Mouse (Mus musculus) intestine, embryonic 15.5 days (tissue): ENCODE data around the gene Nmnat3. TPM values are rescaled to one million over a fixed set of nuclear protein-coding genes. Genes with fewer than 3 reads are reported as not detected.
A peak's percentile ranks its signal among the peaks of the same experiment; 100 is the strongest.

Experiments
- ATAC-seq: fragments of 200-750 bp; cut with Nextera tagmentation; 2 replicates; pipeline ENCODE4 v1.8.0; 2017; ENCODE audit warnings: moderate TSS enrichment, moderate library complexity
- H3K27ac ChIP-seq: fragments of 300-500 bp; sonication (generic); 2 replicates; pipeline ENCODE4 v1.5.1; 2015; ENCODE audit warnings: mild to moderate bottlenecking, inconsistent platforms
- H3K27me3 ChIP-seq: fragments of 300-500 bp; sonication (generic); replicated peaks from 2 replicates; pipeline ENCODE4 v1.6.1; 2015; ENCODE audit warnings: inconsistent platforms
- H3K36me3 ChIP-seq: fragments of 300-500 bp; sonication (generic); 2 replicates; pipeline ENCODE4 v1.6.1; 2015; ENCODE audit warnings: inconsistent platforms
- H3K4me1 ChIP-seq: fragments of 300-500 bp; sonication (generic); replicated peaks from 2 replicates; pipeline ENCODE4 v1.6.1; 2015; ENCODE audit warnings: inconsistent platforms
- H3K4me2 ChIP-seq: fragments of 300-500 bp; sonication (generic); replicated peaks from 2 replicates; pipeline ENCODE4 v1.6.1; 2015; ENCODE audit warnings: mild to moderate bottlenecking, inconsistent platforms
- H3K4me3 ChIP-seq: fragments of 300-500 bp; sonication (generic); replicated peaks from 2 replicates; pipeline ENCODE4 v1.5.1; 2015; ENCODE audit warnings: inconsistent platforms
- H3K9ac ChIP-seq: fragments of 300-500 bp; sonication (generic); 2 replicates; pipeline ENCODE4 v1.6.1; 2015; ENCODE audit warnings: inconsistent platforms
- H3K9me3 ChIP-seq: fragments of 300-500 bp; sonication (generic); 2 replicates; pipeline ENCODE4 v1.6.1; 2016; ENCODE audit warnings: inconsistent platforms
- WGBS: fragments of 180-500 bp; shearing (Covaris S2); methylation state at CpG from one replicate; pipeline ENCODE4 v1.1.7; 2015; 5-methylcytosine and 5-hydroxymethylcytosine counted together
- polyA plus RNA-seq: library from polyadenylated mRNA; unstranded; fragments of >200 nt; fragmentation: Nextera tagmentation; extraction: Ambion mirVana; gene quantifications from 2 replicates; pipeline ENCODE4 v1.2.1, GENCODE M21; 2015

The Nmnat3 gene
- polyA plus RNA-seq, 1 experiment from 2014 or later: 15.1 TPM

DNA sequence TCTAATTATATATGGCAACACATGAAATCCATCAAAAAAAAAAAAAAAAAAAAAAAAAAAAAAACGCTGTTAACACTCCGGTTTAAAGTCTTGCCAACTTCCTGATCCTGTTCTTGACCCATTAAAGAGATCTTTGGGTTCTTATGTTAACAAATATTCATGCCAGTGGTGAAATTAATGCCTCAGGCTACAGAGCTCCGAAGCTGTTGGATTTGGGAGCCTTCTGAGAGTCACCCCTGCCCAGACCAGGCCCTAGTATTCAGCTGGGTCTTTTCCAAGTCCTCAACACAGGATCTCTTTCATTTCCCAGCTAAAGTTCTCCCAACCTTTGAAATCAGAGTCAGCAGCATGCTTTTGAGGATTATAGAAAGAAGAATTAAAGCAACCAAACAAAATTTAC is 143.3 kb downstream of the Nmnat3 start:
- 33% methylated on average over 3 of the region's 3 CpGs for WGBS
- no peak overlapping the region for H3K27ac ChIP-seq
- no peaks in the 10 kb centered on the region for H3K36me3 ChIP-seq
- peaks cover 55% of the 10 kb centered on the region for H3K4me1 ChIP-seq
- no peaks in the 10 kb centered on the region for H3K9me3 ChIP-seq
- ATAC-seq: no peak
- H3K4me3 ChIP-seq: no peak overlapping the region
- no peaks in the 10 kb centered on the region for H3K27me3 ChIP-seq
- H3K9ac ChIP-seq: no peak overlapping the region
- no peak overlapping the region for H3K4me2 ChIP-seq

DNA sequence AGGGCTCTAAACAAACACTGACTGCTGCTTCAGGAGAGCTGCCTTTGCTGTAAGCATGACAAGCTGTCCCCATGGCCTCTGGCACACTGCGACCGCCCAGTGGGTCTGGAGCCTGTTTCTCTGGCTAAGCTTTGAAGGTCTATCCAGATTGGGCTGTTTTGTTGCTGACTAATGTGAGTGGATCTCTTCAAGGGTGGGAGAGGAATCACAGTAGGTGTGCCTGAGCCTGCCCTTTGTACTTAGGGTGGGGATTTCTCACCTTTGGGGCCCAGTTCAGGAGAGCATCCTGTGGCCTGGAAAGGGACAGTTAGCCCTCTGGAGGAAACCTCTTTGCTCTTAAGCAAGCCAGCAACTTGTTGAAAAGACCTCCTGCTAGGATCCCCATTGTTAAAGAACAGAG is 145.8 kb downstream of the Nmnat3 start:
- Histone ChIP-seq H3K4me2 (peak overlapping the region; percentile 17; the same call in 1 of the 2 replicates), H3K4me1 (peaks cover 33% of the 10 kb centered on the region)
- ATAC-seq: peak; percentile 86

DNA sequence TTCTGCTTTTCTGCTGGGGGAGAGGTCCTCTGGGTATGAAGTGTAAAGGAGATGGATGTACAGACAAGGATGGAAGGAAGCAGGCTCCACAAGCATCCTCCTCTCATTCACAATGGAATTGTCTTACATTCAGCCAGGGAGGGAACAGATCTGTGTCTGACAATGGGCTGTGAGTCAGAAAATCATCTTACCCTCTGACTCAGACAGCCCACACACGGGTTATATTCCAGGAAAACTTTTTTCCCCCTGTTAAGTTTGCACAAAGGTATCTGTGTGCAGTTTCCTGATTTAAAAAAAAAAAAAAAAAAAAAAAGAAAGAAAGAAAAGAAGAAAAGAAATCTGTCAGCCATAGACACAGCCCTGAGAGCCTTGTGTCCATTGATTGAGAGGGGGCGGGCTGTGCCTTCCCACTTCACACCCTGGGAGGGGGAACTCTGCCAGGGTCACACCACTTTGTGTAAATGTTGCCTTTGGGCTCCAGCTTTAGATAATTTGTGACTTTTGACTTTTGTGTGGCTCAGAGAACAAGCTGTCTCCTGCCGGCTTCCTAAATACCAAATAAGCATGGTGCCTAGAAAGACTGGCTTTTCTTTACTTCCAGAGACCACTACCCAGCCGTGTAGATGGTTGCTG is 146.8 kb downstream of the Nmnat3 start:
- H3K27ac ChIP-seq: no peak overlapping the region
- H3K36me3 ChIP-seq: no peaks in the 10 kb centered on the region
- no peak overlapping the region for H3K4me2 ChIP-seq
- H3K9ac ChIP-seq: no peak overlapping the region
- no peak for ATAC-seq
- H3K9me3 ChIP-seq: no peaks in the 10 kb centered on the region
- 39% methylated on average over 4 of the region's 4 CpGs for WGBS
- H3K4me3 ChIP-seq: no peak overlapping the region
- H3K27me3 ChIP-seq: no peaks in the 10 kb centered on the region
- peaks cover 23% of the 10 kb centered on the region for H3K4me1 ChIP-seq

More for the DNA sequence above, 145.8 kb downstream of the Nmnat3 start:
- Histone ChIP-seq H3K9me3 (no peaks in the 10 kb centered on the region), H3K4me3 (no peak overlapping the region), H3K27ac (peak overlapping the region; percentile 69), H3K9ac (0 out of 2 replicates have a peak overlapping the region, but pooled peaks have one; percentile 26), H3K36me3 (no peaks in the 10 kb centered on the region), H3K27me3 (no peaks in the 10 kb centered on the region)
- WGBS: 48% methylated on average over 2 of the region's 2 CpGs

DNA sequence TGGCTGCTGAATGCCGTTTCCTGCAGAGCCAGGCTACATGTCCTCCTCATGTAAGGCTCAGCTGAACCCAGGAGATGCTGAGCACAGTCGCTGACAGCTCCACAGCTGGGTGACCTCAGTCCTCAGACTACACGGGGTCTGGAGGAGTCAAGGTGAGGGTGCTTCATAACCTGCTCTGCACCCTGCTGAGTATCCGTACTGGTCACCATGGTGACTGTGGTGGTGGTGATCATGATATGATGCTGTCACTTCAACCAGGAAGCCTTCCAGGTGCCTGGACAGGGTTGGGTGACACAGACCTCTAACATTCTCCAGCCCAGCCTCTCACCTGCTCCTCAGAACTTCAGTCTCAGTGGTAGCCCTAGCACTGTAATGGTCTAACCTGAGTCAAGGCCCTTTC is 150.6 kb downstream of the Nmnat3 start:
- WGBS: 78% methylated on average over 4 of the region's 4 CpGs
- H3K4me3 ChIP-seq: no peak overlapping the region
- H3K9ac ChIP-seq: no peak overlapping the region
- H3K36me3 ChIP-seq: no peaks in the 10 kb centered on the region
- H3K4me2 ChIP-seq: no peak overlapping the region
- H3K27me3 ChIP-seq: no peaks in the 10 kb centered on the region
- H3K4me1 ChIP-seq: peaks cover 11% of the 10 kb centered on the region; the same call in 1 of the 2 replicates
- H3K9me3 ChIP-seq: no peaks in the 10 kb centered on the region
- no peak for ATAC-seq
- no peak overlapping the region for H3K27ac ChIP-seq

DNA sequence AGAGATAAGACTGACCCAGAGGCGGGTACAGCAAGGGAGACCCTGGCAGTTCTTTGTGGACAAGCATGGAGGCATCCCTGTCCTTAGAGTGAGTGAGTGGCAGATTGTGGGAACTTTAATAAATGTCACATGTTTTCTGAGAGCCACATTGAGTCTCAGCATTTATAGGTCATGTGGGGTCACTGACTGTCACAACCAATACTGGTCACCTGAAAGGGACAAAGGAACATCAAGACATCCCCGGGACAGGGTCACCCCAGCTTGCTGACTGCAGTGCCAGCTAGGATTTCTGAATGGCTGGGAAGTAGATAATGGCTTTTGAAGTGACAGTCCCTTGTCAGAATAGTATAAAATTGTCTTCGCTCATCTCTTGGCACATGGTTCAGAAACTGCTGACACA is 151.9 kb downstream of the Nmnat3 start:
- H3K4me1 ChIP-seq: no peaks in the 10 kb centered on the region
- 77% methylated on average over 3 of the region's 3 CpGs for WGBS
- H3K27me3 ChIP-seq: no peaks in the 10 kb centered on the region
- H3K9me3 ChIP-seq: no peaks in the 10 kb centered on the region
- no peak overlapping the region for H3K9ac ChIP-seq
- no peak for ATAC-seq
- no peak overlapping the region for H3K4me2 ChIP-seq
- H3K27ac ChIP-seq: no peak overlapping the region
- H3K4me3 ChIP-seq: no peak overlapping the region
- H3K36me3 ChIP-seq: no peaks in the 10 kb centered on the region

DNA sequence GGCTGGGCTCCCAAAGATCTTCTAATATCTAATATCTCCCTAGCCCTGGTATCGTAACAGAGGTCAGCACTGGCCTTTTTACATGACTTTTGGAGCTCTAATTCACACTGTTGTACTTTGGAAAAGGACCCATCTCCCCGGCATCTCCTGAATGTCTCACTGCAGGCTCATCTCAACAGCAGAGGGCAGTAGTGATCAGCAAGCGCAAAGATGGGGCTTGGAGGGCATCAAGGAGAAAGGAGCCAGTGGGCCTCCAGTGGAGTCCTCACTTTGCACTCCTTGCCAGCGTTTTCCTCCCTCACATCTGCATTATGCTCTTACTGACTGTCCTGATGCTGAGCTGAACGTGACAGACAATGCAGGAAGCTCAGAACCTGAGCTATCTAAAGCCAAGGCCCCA is 155.4 kb downstream of the Nmnat3 start:
- WGBS: 56% methylated on average over 5 of the region's 5 CpGs
- H3K27me3 ChIP-seq: no peaks in the 10 kb centered on the region
- no peak overlapping the region for H3K9ac ChIP-seq
- H3K27ac ChIP-seq: no peak overlapping the region
- H3K4me2 ChIP-seq: no peak overlapping the region
- H3K36me3 ChIP-seq: 0 out of 2 replicates have a peak, but pooled peaks cover 2% of the 10 kb centered on the region
- no peak overlapping the region for H3K4me3 ChIP-seq
- H3K4me1 ChIP-seq: peaks cover 8% of the 10 kb centered on the region; the same call in 1 of the 2 replicates
- no peaks in the 10 kb centered on the region for H3K9me3 ChIP-seq
- ATAC-seq: peak; percentile 43

DNA sequence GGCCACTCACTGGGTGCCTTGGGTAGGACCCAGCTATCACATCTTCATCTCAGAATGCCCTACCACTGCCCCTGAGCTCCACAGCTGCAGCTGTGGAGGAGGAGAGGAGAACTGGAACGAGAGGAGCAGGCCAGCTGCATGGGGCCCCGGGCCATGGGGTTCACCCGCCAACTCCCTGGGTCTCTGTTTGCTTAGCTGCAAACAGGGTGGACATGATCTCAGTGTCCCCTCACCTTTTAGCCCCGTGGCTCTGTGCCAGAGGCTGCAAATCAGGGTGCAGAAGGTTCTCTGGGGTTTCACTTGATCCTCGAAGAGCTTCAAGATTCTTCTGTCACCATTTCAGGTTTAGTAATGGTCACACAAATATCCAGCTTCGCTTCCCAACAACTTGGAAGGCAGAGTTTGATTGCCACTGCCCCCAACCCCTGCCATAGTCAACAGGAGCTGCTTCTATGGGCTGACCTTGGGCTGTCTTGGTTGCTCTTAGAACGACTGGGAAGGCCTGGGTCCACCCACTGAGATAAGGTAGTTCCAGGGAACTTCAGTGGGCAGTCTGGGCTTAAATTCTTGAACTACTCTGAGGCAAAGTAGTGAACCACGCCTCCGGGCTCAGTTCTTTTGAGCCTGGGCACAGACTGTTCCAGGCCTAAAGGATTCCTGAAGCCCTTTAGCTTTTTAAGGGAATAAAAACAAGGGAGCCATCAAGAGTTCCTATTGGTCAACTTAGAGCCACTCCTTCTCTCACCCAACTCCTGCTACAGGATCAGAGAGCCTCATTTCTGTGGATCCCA is 158.3 kb downstream of the Nmnat3 start:
- H3K27me3 ChIP-seq: no peaks in the 10 kb centered on the region
- peaks cover 8% of the 10 kb centered on the region; the same call in 1 of the 2 replicates for H3K4me1 ChIP-seq
- no peak overlapping the region for H3K27ac ChIP-seq
- peak; percentile 47 for ATAC-seq
- H3K36me3 ChIP-seq: 0 out of 2 replicates have a peak, but pooled peaks cover 2% of the 10 kb centered on the region
- H3K4me3 ChIP-seq: no peak overlapping the region
- no peak overlapping the region for H3K9ac ChIP-seq
- H3K4me2 ChIP-seq: no peak overlapping the region
- no peaks in the 10 kb centered on the region for H3K9me3 ChIP-seq
- 81% methylated on average over 9 of the region's 9 CpGs for WGBS

DNA sequence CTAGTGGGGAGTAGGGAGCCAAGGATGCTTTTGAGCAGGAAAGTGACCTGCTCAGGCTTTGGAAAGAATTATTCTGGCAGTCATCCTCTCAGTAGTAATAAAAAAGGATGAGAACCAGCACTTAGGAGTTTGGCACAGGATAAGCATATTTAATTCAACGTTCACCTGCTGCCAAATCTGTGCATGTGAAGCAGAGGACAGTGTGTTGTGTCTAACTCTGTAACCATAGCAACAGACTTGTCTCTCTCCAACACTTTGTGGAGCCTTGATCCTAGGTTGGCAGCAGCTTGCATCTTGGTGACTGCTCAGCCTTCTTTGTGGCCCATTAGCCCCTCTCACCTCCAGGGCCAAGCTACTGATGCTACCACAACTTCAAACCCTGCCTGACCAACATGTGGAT is 163.7 kb downstream of the Nmnat3 start:
- H3K9ac ChIP-seq: no peak overlapping the region
- no peak overlapping the region for H3K4me3 ChIP-seq
- no peaks in the 10 kb centered on the region for H3K9me3 ChIP-seq
- H3K4me1 ChIP-seq: no peaks in the 10 kb centered on the region
- 0 out of 2 replicates have a peak, but pooled peaks cover 2% of the 10 kb centered on the region for H3K36me3 ChIP-seq
- no peak for ATAC-seq
- no peak overlapping the region for H3K4me2 ChIP-seq
- WGBS: 72% methylated on average over 1 of the region's 1 CpGs
- no peak overlapping the region for H3K27ac ChIP-seq
- H3K27me3 ChIP-seq: no peaks in the 10 kb centered on the region

DNA sequence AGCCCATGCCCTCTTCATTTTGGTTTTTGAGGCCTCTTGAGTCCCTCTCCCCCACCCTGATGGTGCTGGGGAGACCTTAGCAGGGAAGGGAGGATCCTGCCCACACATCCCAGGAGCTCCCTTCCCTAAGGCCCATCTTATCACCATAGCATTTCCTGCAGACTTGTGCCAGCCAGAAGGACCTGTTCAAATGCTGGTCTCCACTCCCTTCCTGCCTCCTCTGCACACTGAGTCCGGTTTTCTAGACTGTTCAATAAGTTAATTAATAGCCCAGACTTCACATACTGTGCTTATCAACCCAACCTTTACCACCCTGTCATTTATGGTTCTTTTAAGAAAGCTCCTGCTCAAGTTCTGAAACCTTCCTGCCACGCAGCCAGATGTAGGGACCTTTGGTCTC is 179.5 kb downstream of the Nmnat3 start:
- H3K4me1 ChIP-seq: no peaks in the 10 kb centered on the region
- H3K4me3 ChIP-seq: no peak overlapping the region
- H3K27me3 ChIP-seq: no peaks in the 10 kb centered on the region
- H3K27ac ChIP-seq: peak overlapping the region; percentile 62
- H3K36me3 ChIP-seq: no peaks in the 10 kb centered on the region
- H3K9me3 ChIP-seq: no peaks in the 10 kb centered on the region
- H3K4me2 ChIP-seq: no peak overlapping the region
- H3K9ac ChIP-seq: no peak overlapping the region
- ATAC-seq: peak; percentile 98
- WGBS: 40% methylated on average over 2 of the region's 2 CpGs

Other genes with a start within 250 kb of the Nmnat3 start
- gene Rbp1, start 135.5 kb downstream of the Nmnat3 start, polyA plus RNA-seq: 62.8 and 66.5 TPM in 2 replicates
- gene Rbp2, start 198.7 kb downstream of the Nmnat3 start, polyA plus RNA-seq: 291 and 368 TPM in 2 replicates